16 mouse cellular contexts compared by ENCODE assay signal in genomic region chr19:40553849-40554248, GRCm38 (mm10). TPM values are rescaled to one million over a fixed set of nuclear protein-coding genes. Genes with fewer than 3 reads are reported as not detected.
DNase-seq lines count a peak whose midpoint lies in the region; ATAC-seq and TF ChIP-seq lines count a peak whose summit lies in the region.
"Had no signal": no experiment of that assay in that cellular context is flagged by ENCODE, and none has a peak within 500 bp of the region (broad histone marks: within the 10 kb centered on the region; RNA-seq: fewer than 3 reads in every experiment).

No protein-coding gene starts in this region.

- no peak for ATAC-seq in heart, embryonic 15.5 days (replicated peaks; ENCODE audit: insufficient number of reproducible peaks, insufficient read depth, low FRiP score, low read depth)
- no peak for ATAC-seq in liver, embryonic 12.5 days
- ATAC-seq: forebrain, embryonic 15.5 days had no signal

- no peaks in the 10 kb centered on the region for H3K27me3 ChIP-seq in heart, embryonic 15.5 days
- H3K27me3 ChIP-seq in liver, embryonic 12.5 days (replicated peaks) = no peaks in the 10 kb centered on the region
- no peaks in the 10 kb centered on the region for H3K27me3 ChIP-seq in myocyte (ENCODE audit: control insufficient read depth, insufficient read depth, insufficient read length)
- H3K27me3 ChIP-seq: forebrain, embryonic 15.5 days; kidney, embryonic 15.5 days; limb, embryonic 12.5 days had no signal

- no peak overlapping the region for H3K4me3 ChIP-seq in heart, embryonic 15.5 days
- H3K4me3 ChIP-seq in liver, embryonic 12.5 days = no peak overlapping the region
- no peak overlapping the region for H3K4me3 ChIP-seq in myocyte
- H3K4me3 ChIP-seq: forebrain, embryonic 15.5 days; kidney, embryonic 15.5 days; limb, embryonic 12.5 days had no signal

- H3K4me2 ChIP-seq in heart, embryonic 15.5 days = no peak overlapping the region
- peak overlapping the region; percentile 43; the same call in 1 of the 2 replicates for H3K4me2 ChIP-seq in liver, embryonic 12.5 days
- no peak overlapping the region for H3K4me2 ChIP-seq in myocyte (ENCODE audit: low read depth)
- H3K4me2 ChIP-seq: forebrain, embryonic 15.5 days; kidney, embryonic 15.5 days; limb, embryonic 12.5 days had no signal

- H3K9ac ChIP-seq in heart, embryonic 15.5 days = no peak overlapping the region
- H3K9ac ChIP-seq in liver, embryonic 12.5 days = no peak overlapping the region
- H3K9ac ChIP-seq: forebrain, embryonic 15.5 days; kidney, embryonic 15.5 days; limb, embryonic 12.5 days had no signal

- H3ac ChIP-seq in myocyte (ENCODE audit: control insufficient read depth, insufficient read length) = no peak overlapping the region

- no peak for DNase-seq in heart, postnatal 10 days
- DNase-seq in brain, adult 2 months (ENCODE audit: low read depth, low spot score) = peak; percentile 74
- DNase-seq in gastrocnemius, postnatal 36 days = no peak
- DNase-seq in ovary, postnatal 14 days (ENCODE audit: low spot score) = no peak
- DNase-seq in ovary, adult 18-20 months (ENCODE audit: low spot score) = no peak
- DNase-seq: embryo, embryonic 11 days; right cerebral cortex, adult 18-20 months; spleen, adult 18-20 months; thymus, adult 18-20 months had no signal

- intact Hi-C loops in heart, postnatal 10 days (cut with DNase I) = no loop called here
- intact Hi-C loops in gastrocnemius, postnatal 36 days (cut with DNase I) = no loop called here

- 64% methylated on average over 6 of the region's 6 CpGs for WGBS in heart, embryonic 15.5 days
- WGBS in liver, embryonic 12.5 days (ENCODE audit: insufficient replicate concordance) = 92% methylated on average over 6 of the region's 6 CpGs

- peaks cover 53% of the 10 kb centered on the region for H3K36me3 ChIP-seq in heart, embryonic 15.5 days
- peaks cover 90% of the 10 kb centered on the region for H3K36me3 ChIP-seq in liver, embryonic 12.5 days
- peaks cover 45% of the 10 kb centered on the region for H3K36me3 ChIP-seq in myocyte (ENCODE audit: control insufficient read depth, insufficient read depth)

- H3K79me2 ChIP-seq in myocyte (ENCODE audit: control insufficient read depth, insufficient read depth) = no peaks in the 10 kb centered on the region

- no peaks in the 10 kb centered on the region for H3K9me3 ChIP-seq in heart, embryonic 15.5 days (replicated peaks)
- H3K9me3 ChIP-seq in liver, embryonic 12.5 days (replicated peaks) = no peaks in the 10 kb centered on the region
- H3K9me3 ChIP-seq: forebrain, embryonic 15.5 days; kidney, embryonic 15.5 days; limb, embryonic 12.5 days had no signal

- no peak for TF ChIP-seq POLR2A in myocyte (IDR thresholded peaks at IDR 0.05; ENCODE audit: insufficient read length, low read depth)

- 0 out of 2 replicates have a peak overlapping the region, but pooled peaks have one; percentile 9 for H3K27ac ChIP-seq in heart, embryonic 15.5 days
- peak overlapping the region; percentile 83 for H3K27ac ChIP-seq in liver, embryonic 12.5 days
- H3K27ac ChIP-seq: forebrain, embryonic 15.5 days; kidney, embryonic 15.5 days; limb, embryonic 12.5 days had no signal

- peaks cover 11% of the 10 kb centered on the region for H3K4me1 ChIP-seq in heart, embryonic 15.5 days (replicated peaks)
- peaks cover 40% of the 10 kb centered on the region for H3K4me1 ChIP-seq in liver, embryonic 12.5 days
- H3K4me1 ChIP-seq: forebrain, embryonic 15.5 days had no signal

TF ChIP-seq in myocyte, 11 proteins besides CTCF, POLR2A, EP300 and RAD21:
- TF ChIP-seq USF1 (IDR thresholded peaks at IDR 0.05; ENCODE audit: low read depth) (no peak), TCF3 (IDR thresholded peaks at IDR 0.05; ENCODE audit: insufficient read length, low read depth) (no peak), POLR2AphosphoS2 (IDR thresholded peaks at IDR 0.05; ENCODE audit: insufficient read length, low read depth) (peak; percentile 29)

RNA-seq across cellular contexts. Expression of gene Aldh18a1, which starts 34.4 kb away (rescaled TPM):
- 41.3 and 55.2 TPM in 2 replicates for polyA plus RNA-seq in heart, embryonic 15.5 days (2015; fragmentation: Nextera tagmentation; extraction: Ambion mirVana)
- 10 to 100 TPM; 15.6 to 19.6 TPM for total RNA-seq in heart, postnatal 10 days (2021)
- 67.4 and 68.8 TPM in 2 replicates for polyA plus RNA-seq in liver, embryonic 12.5 days (2016; fragmentation: Nextera tagmentation; extraction: Ambion mirVana)
- polyA plus RNA-seq in myocyte (2012; fragmentation: generic; extraction: Trizol) = 185 TPM
- 1 to 10 TPM; 3.8 to 5.0 TPM for total RNA-seq in gastrocnemius, postnatal 36 days (2021)

RNA-seq across cellular contexts. Expression of gene Sorbs1, which starts 40.3 kb away (rescaled TPM):
- polyA plus RNA-seq in heart, embryonic 15.5 days (2015; fragmentation: Nextera tagmentation; extraction: Ambion mirVana) = 103 and 126 TPM in 2 replicates
- 100 to 1,000 TPM; 355 to 547 TPM for total RNA-seq in heart, postnatal 10 days (2021)
- 34.3 and 35.1 TPM in 2 replicates for polyA plus RNA-seq in liver, embryonic 12.5 days (2016; fragmentation: Nextera tagmentation; extraction: Ambion mirVana)
- 38.8 TPM for polyA plus RNA-seq in myocyte (2012; fragmentation: generic; extraction: Trizol)
- 100 to 1,000 TPM; 131 to 189 TPM for total RNA-seq in gastrocnemius, postnatal 36 days (2021)

RNA-seq across cellular contexts. Expression of gene Tctn3, which starts 58.2 kb away (rescaled TPM):
- polyA plus RNA-seq in heart, embryonic 15.5 days (2015; fragmentation: Nextera tagmentation; extraction: Ambion mirVana) = 9.6 TPM in 2 replicates
- 1 to 10 TPM; 8.9 to 9.3 TPM for total RNA-seq in heart, postnatal 10 days (2021)
- 3.6 and 3.9 TPM in 2 replicates for polyA plus RNA-seq in liver, embryonic 12.5 days (2016; fragmentation: Nextera tagmentation; extraction: Ambion mirVana)
- 5.6 TPM for polyA plus RNA-seq in myocyte (2012; fragmentation: generic; extraction: Trizol)
- 1 to 10 TPM; 1.7 to 2.3 TPM for total RNA-seq in gastrocnemius, postnatal 36 days (2021)

RNA-seq across cellular contexts. Expression of gene Entpd1, which starts 58.3 kb away (rescaled TPM):
- 8.9 and 12.8 TPM in 2 replicates for polyA plus RNA-seq in heart, embryonic 15.5 days (2015; fragmentation: Nextera tagmentation; extraction: Ambion mirVana)
- 10 to 100 TPM; 33.4 to 42.2 TPM for total RNA-seq in heart, postnatal 10 days (2021)
- polyA plus RNA-seq in liver, embryonic 12.5 days (2016; fragmentation: Nextera tagmentation; extraction: Ambion mirVana) = 2.6 TPM in 2 replicates
- polyA plus RNA-seq in myocyte (2012; fragmentation: generic; extraction: Trizol) = 0.07 TPM
- total RNA-seq in gastrocnemius, postnatal 36 days (2021) = 10 to 100 TPM in 1 of 2 experiments, 1 to 10 TPM in 1; 8.9 to 12.9 TPM
- polyA plus RNA-seq: C2C12 had no signal
